ENCODE assay signal across 11 mouse cellular contexts in genomic region chr7:48995171-48995570, GRCm38 (mm10).
DNase-seq lines count a peak whose midpoint lies in the region; ATAC-seq lines count a peak whose summit lies in the region.
"Had no signal": no experiment of that assay in that cellular context is flagged by ENCODE, and none has a peak within 500 bp of the region (broad histone marks: within the 10 kb centered on the region; RNA-seq: fewer than 3 reads in every experiment).

No protein-coding gene starts in this region.

- no peak overlapping the region for H3K4me3 ChIP-seq in forebrain, embryonic 12.5 days (replicated peaks)
- no peak overlapping the region for H3K4me3 ChIP-seq in limb, embryonic 12.5 days (replicated peaks)
- H3K4me3 ChIP-seq: myocyte had no signal

- H3K9me3 ChIP-seq in forebrain, embryonic 12.5 days = no peaks in the 10 kb centered on the region
- H3K9me3 ChIP-seq in limb, embryonic 12.5 days = no peaks in the 10 kb centered on the region

- no peak overlapping the region for H3K9ac ChIP-seq in forebrain, embryonic 12.5 days
- 0 out of 2 replicates have a peak overlapping the region, but pooled peaks have one; percentile 23 for H3K9ac ChIP-seq in limb, embryonic 12.5 days (replicated peaks)

- 2% methylated on average over 13 of the region's 13 CpGs for whole genome bisulfite sequencing in forebrain, embryonic 12.5 days
- 17% methylated on average over 13 of the region's 13 CpGs for WGBS in limb, embryonic 12.5 days

- H3K36me3 ChIP-seq in forebrain, embryonic 12.5 days (replicated peaks) = no peaks in the 10 kb centered on the region
- H3K36me3 ChIP-seq in limb, embryonic 12.5 days = no peaks in the 10 kb centered on the region

- peak; percentile 59 for ATAC-seq in forebrain, embryonic 12.5 days (ENCODE audit: low FRiP score)
- no peak for ATAC-seq in limb, embryonic 12.5 days (ENCODE audit: insufficient number of reproducible peaks, insufficient read depth, low FRiP score, low TSS enrichment, low read depth)

- H3K4me2 ChIP-seq in forebrain, embryonic 12.5 days = peak overlapping the region; percentile 24
- H3K4me2 ChIP-seq in limb, embryonic 12.5 days = peak overlapping the region; percentile 34; the same call in 1 of the 2 replicates

- peaks cover 18% of the 10 kb centered on the region for H3K27me3 ChIP-seq in forebrain, embryonic 12.5 days
- H3K27me3 ChIP-seq in limb, embryonic 12.5 days = peaks cover 22% of the 10 kb centered on the region

- peak overlapping the region; percentile 50; the same call in 1 of the 2 replicates for H3K27ac ChIP-seq in forebrain, embryonic 12.5 days
- H3K27ac ChIP-seq in limb, embryonic 12.5 days = no peak overlapping the region

- peaks cover 48% of the 10 kb centered on the region for H3K4me1 ChIP-seq in forebrain, embryonic 12.5 days
- peaks cover 9% of the 10 kb centered on the region for H3K4me1 ChIP-seq in limb, embryonic 12.5 days (replicated peaks)

- peak; percentile 37 to 66 for DNase-seq in adrenal gland, adult (ENCODE audit: inconsistent age in 2 of 2, low spot score in 1 of 2)
- no peak for DNase-seq in adrenal gland, postnatal 4 days (ENCODE audit: low spot score in 2 of 2)
- peak; percentile 43 for DNase-seq in ovary, postnatal 36 days (ENCODE audit: low spot score)
- DNase-seq in layer of hippocampus, adult 9-11 months = no peak
- DNase-seq in frontal cortex, postnatal 36 days (ENCODE audit: low spot score in 2 of 2) = no peak
- DNase-seq in left cerebral cortex, adult 11 months (ENCODE audit: low spot score) = no peak
- DNase-seq: heart, postnatal 10 days; kidney, postnatal 25 days had no signal

Comparison
In these comparisons a context has a peak if more than half of its experiments do, and no peak if none do; other contexts are left out.
1. DNase-seq: peak in adrenal gland, adult (2 of 2) and ovary, postnatal 36 days (single experiment); none in adrenal gland, postnatal 4 days (0 of 2), layer of hippocampus, adult 9-11 months (single experiment), frontal cortex, postnatal 36 days (0 of 2) and left cerebral cortex, adult 11 months (single experiment).